Mouse (Mus musculus) forebrain, embryonic 11.5 days (tissue): ENCODE measurements around the gene Slc35d3. TPM values are rescaled to one million over a fixed set of nuclear protein-coding genes. Genes with fewer than 3 reads are reported as not detected.

Experiments used
- ATAC-seq: fragments of 200-750 bp; cut with Nextera tagmentation; replicated peaks from 2 replicates; pipeline ENCODE4 v1.8.0; 2017; ENCODE audit warnings: moderate TSS enrichment; ENCODE audit not compliant: low FRiP score
- DNase-seq: peaks from one replicate; pipeline ENCODE4 v3.0.0-alpha.2; 2017; ENCODE audit warnings: low spot score
- H3K27ac ChIP-seq: fragments of 300-500 bp; sonication (generic); 2 replicates; pipeline ENCODE4 v1.5.1; 2014; ENCODE audit warnings: low read depth, low read length
- H3K27me3 ChIP-seq: fragments of 300-500 bp; sonication (generic); 2 replicates; pipeline ENCODE4 v1.6.1; 2014; ENCODE audit warnings: mild to moderate bottlenecking, low read length, mixed read lengths; ENCODE audit not compliant: control insufficient read depth, insufficient read depth
- H3K36me3 ChIP-seq: fragments of 300-500 bp; sonication (generic); 2 replicates; pipeline ENCODE4 v1.6.1; 2014; ENCODE audit warnings: mild to moderate bottlenecking, low read length, moderate library complexity, mixed read lengths; ENCODE audit not compliant: control insufficient read depth, insufficient read depth
- H3K4me1 ChIP-seq: fragments of 300-500 bp; sonication (generic); replicated peaks from 2 replicates; pipeline ENCODE4 v1.6.1; 2014; ENCODE audit warnings: low read length, mixed read lengths; ENCODE audit not compliant: control insufficient read depth, insufficient read depth
- H3K4me2 ChIP-seq: fragments of 300-500 bp; sonication (generic); 2 replicates; pipeline ENCODE4 v1.6.1; 2014; ENCODE audit warnings: low read depth, mild to moderate bottlenecking, low read length, moderate library complexity, mixed read lengths; ENCODE audit not compliant: severe bottlenecking
- H3K4me3 ChIP-seq: fragments of 300-500 bp; sonication (generic); 2 replicates; pipeline ENCODE4 v1.5.1; 2014; ENCODE audit warnings: low read depth, low read length
- H3K9ac ChIP-seq: fragments of 300-500 bp; sonication (generic); 2 replicates; pipeline ENCODE4 v1.6.1; 2014; ENCODE audit warnings: low read length
- H3K9me3 ChIP-seq: fragments of 300-500 bp; sonication (generic); 2 replicates; pipeline ENCODE4 v1.6.1; 2016; ENCODE audit warnings: low read length, mixed read lengths; ENCODE audit not compliant: control insufficient read depth
- WGBS: fragments of 180-500 bp; shearing (Covaris S2); extraction: QIAGEN DNeasy Blood & Tissue Kit; methylation state at CpG from one replicate; pipeline ENCODE4 v1.1.7; 2014; 5-methylcytosine and 5-hydroxymethylcytosine counted together
- polyA plus RNA-seq: library from polyadenylated mRNA; unstranded; fragments of >200 nt; fragmentation: Nextera tagmentation; extraction: Ambion mirVana; gene quantifications from 2 replicates; pipeline ENCODE4 v1.2.1, GENCODE M21; 2014

Gene Slc35d3
- polyA plus RNA-seq, 1 experiment from 2014 or later = 0.52 TPM

GRCm38 (mm10) chr10:19849771-19850365 is 1.4 kb downstream of the Slc35d3 start:
- Histone ChIP-seq H3K9me3 (no peaks in the 10 kb centered on the region), H3K9ac (peak overlapping the region; percentile 49), H3K4me2 (peak overlapping the region; percentile 100), H3K4me1 (peaks cover 21% of the 10 kb centered on the region; the same call in 1 of the 2 replicates), H3K36me3 (no peaks in the 10 kb centered on the region), H3K4me3 (peak overlapping the region; percentile 59), H3K27ac (no peak overlapping the region), H3K27me3 (peaks cover 45% of the 10 kb centered on the region)
- peak; percentile 71 for DNase-seq
- WGBS = under 1% methylated on average over 32 of the region's 32 CpGs
- peak; percentile 68 for ATAC-seq

GRCm38 (mm10) chr10:19848928-19849770 is 2.1 kb downstream of the Slc35d3 start:
- H3K27me3 ChIP-seq = peaks cover 45% of the 10 kb centered on the region

GRCm38 (mm10) chr10:19839836-19840235 is 11.4 kb downstream of the Slc35d3 start:
- ATAC-seq (no peak), DNase-seq (no peak)
- Histone ChIP-seq H3K27me3 (no peaks in the 10 kb centered on the region), H3K4me2 (no peak overlapping the region), H3K9me3 (no peaks in the 10 kb centered on the region), H3K36me3 (no peaks in the 10 kb centered on the region), H3K4me3 (no peak overlapping the region), H3K27ac (no peak overlapping the region), H3K4me1 (no peaks in the 10 kb centered on the region; the same call in 1 of the 2 replicates), H3K9ac (no peak overlapping the region)
- WGBS = 92% methylated on average over 5 of the region's 5 CpGs

More at GRCm38 (mm10) chr10:19848928-19849770, 2.1 kb downstream of the Slc35d3 start:
- no peaks in the 10 kb centered on the region for H3K9me3 ChIP-seq
- H3K4me2 ChIP-seq = peak overlapping the region; percentile 100
- peaks cover 21% of the 10 kb centered on the region; the same call in 1 of the 2 replicates for H3K4me1 ChIP-seq
- ATAC-seq (no peak), DNase-seq (peak; percentile 59)
- WGBS = 5% methylated on average over 44 of the region's 44 CpGs
- no peak overlapping the region for H3K27ac ChIP-seq
- H3K36me3 ChIP-seq = no peaks in the 10 kb centered on the region
- no peak overlapping the region for H3K9ac ChIP-seq
- peak overlapping the region; percentile 59 for H3K4me3 ChIP-seq

GRCm38 (mm10) chr10:19835887-19836710 is 15.2 kb downstream of the Slc35d3 start:
- no peaks in the 10 kb centered on the region for H3K36me3 ChIP-seq
- ATAC-seq (0 out of 2 replicates have a peak, but pooled peaks have one; percentile 33), DNase-seq (no peak)
- H3K9ac ChIP-seq = no peak overlapping the region
- H3K27ac ChIP-seq = no peak overlapping the region
- H3K4me2 ChIP-seq = no peak overlapping the region
- 65% methylated on average over 8 of the region's 8 CpGs for WGBS
- no peaks in the 10 kb centered on the region for H3K27me3 ChIP-seq
- H3K9me3 ChIP-seq = no peaks in the 10 kb centered on the region
- no peaks in the 10 kb centered on the region; the same call in 1 of the 2 replicates for H3K4me1 ChIP-seq
- no peak overlapping the region for H3K4me3 ChIP-seq

- no peaks in the 10 kb centered on the region for H3K9me3 ChIP-seq
- no peak overlapping the region for H3K9ac ChIP-seq
- DNase-seq = no peak
- H3K27me3 ChIP-seq = no peaks in the 10 kb centered on the region
- H3K4me2 ChIP-seq = no peak overlapping the region
- H3K27ac ChIP-seq = no peak overlapping the region
- WGBS = 94% methylated on average over 6 of the region's 6 CpGs
- no peaks in the 10 kb centered on the region; the same call in 1 of the 2 replicates for H3K4me1 ChIP-seq
- ATAC-seq = no peak
- no peaks in the 10 kb centered on the region for H3K36me3 ChIP-seq
- H3K4me3 ChIP-seq = no peak overlapping the region
Measured at GRCm38 (mm10) chr10:19834222-19834621, 17.0 kb downstream of the Slc35d3 start.

- Histone ChIP-seq H3K27ac (no peak overlapping the region), H3K4me1 (no peaks in the 10 kb centered on the region; the same call in 1 of the 2 replicates), H3K4me2 (no peak overlapping the region), H3K9me3 (no peaks in the 10 kb centered on the region), H3K36me3 (no peaks in the 10 kb centered on the region), H3K27me3 (no peaks in the 10 kb centered on the region), H3K4me3 (no peak overlapping the region), H3K9ac (no peak overlapping the region)
- WGBS = 85% methylated on average over 5 of the region's 5 CpGs
- DNase-seq (no peak), ATAC-seq (no peak)
Measured at GRCm38 (mm10) chr10:19831072-19831849, 20.0 kb downstream of the Slc35d3 start.

- Histone ChIP-seq H3K9me3 (no peaks in the 10 kb centered on the region), H3K9ac (no peak overlapping the region), H3K27ac (no peak overlapping the region), H3K4me2 (no peak overlapping the region), H3K36me3 (no peaks in the 10 kb centered on the region), H3K27me3 (no peaks in the 10 kb centered on the region), H3K4me3 (no peak overlapping the region), H3K4me1 (no peaks in the 10 kb centered on the region)
- DNase-seq = no peak
- WGBS = 53% methylated on average over 3 of the region's 3 CpGs
- ATAC-seq = no peak
Measured at GRCm38 (mm10) chr10:19820986-19821385, 30.3 kb downstream of the Slc35d3 start.
